Mouse (Mus musculus) intestine, embryonic 15.5 days (tissue): Measurements from ENCODE around the gene Evi5. TPM values are rescaled to one million over a fixed set of nuclear protein-coding genes. Genes with fewer than 3 reads are reported as not detected.

Source experiments
- polyA plus RNA-seq: library from polyadenylated mRNA; unstranded; fragments of >200 nt; fragmentation: Nextera tagmentation; extraction: Ambion mirVana; gene quantifications from 2 replicates; pipeline ENCODE4 v1.2.1, GENCODE M21; 2015

Gene Evi5
- polyA plus RNA-seq, 1 experiment from 2014 or later = 66.3 TPM

Other genes starting within 250 kb of the Evi5 start
- 1.2 and 2.2 TPM in 2 replicates for gene Gfi1, start 149.1 kb downstream of the Evi5 start, polyA plus RNA-seq
- 0.10 TPM in 1 of 2 replicates, not detected in the other for gene Ube2d2b, start 45.0 kb downstream of the Evi5 start, polyA plus RNA-seq
- 75.2 and 78.0 TPM in 2 replicates for gene Rpl5, start 25.4 kb upstream of the Evi5 start, polyA plus RNA-seq
- 18.4 and 20.9 TPM in 2 replicates for gene Fam69a, start 112.0 kb upstream of the Evi5 start, polyA plus RNA-seq
- gene Mtf2, start 190.6 kb upstream of the Evi5 start, polyA plus RNA-seq = 71.8 and 86.0 TPM in 2 replicates